Mouse (Mus musculus) CD4-positive helper T cell, adult 2 months (primary cell): ENCODE measurements around the gene Terb1.

Experiments
- DNase-seq: peaks from one replicate; pipeline ENCODE4 v3.0.0-alpha.2; 2012; ENCODE audit warnings: low read depth, missing footprints, low spot score

Terb1 gene

GRCm38 (mm10) chr8:104412805-104413532 is 96.7 kb downstream of the Terb1 start:
- DNase-seq: no peak

- no peak for DNase-seq
Measured at GRCm38 (mm10) chr8:104411972-104412371, 97.7 kb downstream of the Terb1 start.

- DNase-seq: no peak
Measured at GRCm38 (mm10) chr8:104411468-104411867, 98.2 kb downstream of the Terb1 start.

- no peak for DNase-seq
Measured at GRCm38 (mm10) chr8:104410628-104411273, 99.0 kb downstream of the Terb1 start.

GRCm38 (mm10) chr8:104408328-104409110 is 101.2 kb downstream of the Terb1 start:
- no peak for DNase-seq

GRCm38 (mm10) chr8:104406340-104407128 is 103.2 kb downstream of the Terb1 start:
- no peak for DNase-seq

GRCm38 (mm10) chr8:104405430-104406187 is 104.1 kb downstream of the Terb1 start:
- DNase-seq: no peak

GRCm38 (mm10) chr8:104403596-104403995 is 106.1 kb downstream of the Terb1 start:
- no peak for DNase-seq
